Mouse (Mus musculus): ENCODE measurements at regions not wholly inside any gene's neighbourhood (a gene's known extent, or its start where the extent isn't known, plus 50 kb on each side); places are given as distances from the start of the nearest gene placed in this dataset.

DNA sequence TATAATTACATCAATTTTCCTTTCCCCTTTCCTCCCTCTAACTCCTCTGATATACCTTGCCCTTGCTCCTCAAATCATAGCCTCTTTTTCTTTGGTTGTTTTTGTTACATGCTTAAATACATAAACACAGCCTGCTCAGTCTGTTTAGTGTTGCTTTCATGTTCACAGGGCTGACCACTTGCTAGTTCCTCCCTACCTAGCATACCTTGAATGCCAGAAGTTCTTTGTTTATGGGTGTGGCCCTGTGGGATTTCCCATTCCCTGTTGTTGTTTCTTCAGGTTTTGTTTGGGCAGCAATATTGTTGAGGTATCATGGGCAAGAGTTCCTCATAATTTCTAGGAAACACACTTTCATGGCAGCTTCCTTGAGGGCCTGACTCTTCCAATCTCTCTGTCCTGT lies 807.7 kb downstream of the Diaph2 start:
- no peak for DNase-seq (ENCODE audit: low read depth, low spot score)
- Histone ChIP-seq H3K4me1 (ENCODE audit: control insufficient read depth in 1 of 2, insufficient read depth in 2 of 2, low read length in 2 of 2) (no peaks in the 10 kb centered on the region), H3K9me3 (replicated peaks; ENCODE audit: insufficient read depth, low read length) (no peaks in the 10 kb centered on the region), H3K9ac (ENCODE audit: control insufficient read depth, low read depth, low read length, poor library complexity, severe bottlenecking) (no peak overlapping the region), H3K36me3 (ENCODE audit: control insufficient read depth in 1 of 2, insufficient read depth in 2 of 2, low read length in 2 of 2) (no peaks in the 10 kb centered on the region), H3K79me2 (ENCODE audit: control insufficient read depth, insufficient read depth, low read length, poor library complexity) (no peaks in the 10 kb centered on the region), H3K27me3 (ENCODE audit: control insufficient read depth in 1 of 2, insufficient read depth in 2 of 2, low read length in 2 of 2) (no peaks in the 10 kb centered on the region), H3K27ac (ENCODE audit: control insufficient read depth, low read depth, low read length) (no peak overlapping the region), H3K4me3 (ENCODE audit: control insufficient read depth in 1 of 2, insufficient read depth in 1 of 2, low read depth in 2 of 2, low read length in 2 of 2) (no peak overlapping the region)
- TF ChIP-seq KAT2A (conservative IDR thresholded peaks at IDR 0.05; ENCODE audit: low read depth, low read length) (no peak), MAZ (IDR thresholded peaks at IDR 0.05; ENCODE audit: low read depth, low read length) (no peak), NELFE (IDR thresholded peaks at IDR 0.05; ENCODE audit: low read depth, low read length) (no peak), ZNF384 (IDR thresholded peaks at IDR 0.05; ENCODE audit: low read depth, low read length) (no peak), ELF1 (IDR thresholded peaks at IDR 0.05; ENCODE audit: low read depth, low read length) (no peak)

DNA sequence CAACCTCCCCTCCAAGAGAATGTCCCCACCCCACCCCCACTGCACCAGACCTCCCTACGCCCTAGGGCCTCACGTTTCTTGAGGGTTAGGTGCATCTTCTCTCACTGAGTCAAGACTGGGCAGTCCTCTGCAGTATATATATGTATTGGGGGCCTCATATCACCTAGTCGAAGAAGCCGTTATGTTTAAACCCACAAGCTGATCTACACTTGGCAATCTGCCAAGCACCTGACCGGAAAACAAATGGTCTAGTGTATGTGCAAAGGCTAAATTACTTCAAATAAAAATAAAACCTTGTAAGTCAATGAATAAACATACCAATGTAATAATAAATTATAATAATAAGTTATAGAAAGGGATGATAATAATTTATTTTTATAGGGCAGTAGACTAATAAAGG lies 828.2 kb downstream of the Diaph2 start:
- Histone ChIP-seq H3K9me3 (replicated peaks; ENCODE audit: insufficient read depth, low read length) (no peaks in the 10 kb centered on the region), H3K36me3 (ENCODE audit: control insufficient read depth in 1 of 2, insufficient read depth in 2 of 2, low read length in 2 of 2) (0 out of 4 replicates have a peak, but pooled peaks cover 0 to 3% of the 10 kb centered on the region in 2 experiments), H3K27ac (ENCODE audit: control insufficient read depth, low read depth, low read length) (no peak overlapping the region), H3K4me1 (ENCODE audit: control insufficient read depth in 1 of 2, insufficient read depth in 2 of 2, low read length in 2 of 2) (no peaks in the 10 kb centered on the region), H3K79me2 (ENCODE audit: control insufficient read depth, insufficient read depth, low read length, poor library complexity) (no peaks in the 10 kb centered on the region), H3K4me3 (ENCODE audit: control insufficient read depth in 1 of 2, insufficient read depth in 1 of 2, low read depth in 2 of 2, low read length in 2 of 2) (no peak overlapping the region), H3K9ac (ENCODE audit: control insufficient read depth, low read depth, low read length, poor library complexity, severe bottlenecking) (no peak overlapping the region), H3K27me3 (ENCODE audit: control insufficient read depth in 1 of 2, insufficient read depth in 2 of 2, low read length in 2 of 2) (no peaks in the 10 kb centered on the region)
- peak; percentile 53 for DNase-seq (ENCODE audit: low read depth, low spot score)
- TF ChIP-seq KAT2A (conservative IDR thresholded peaks at IDR 0.05; ENCODE audit: low read depth, low read length) (no peak), EP300 (IDR thresholded peaks at IDR 0.05; ENCODE audit: low read depth in 1 of 2, low read length in 2 of 2) (peak; percentile 49 to 60; a peak in 2 of 4 replicates), BHLHE40 (IDR thresholded peaks at IDR 0.05; ENCODE audit: borderline replicate concordance, low read depth, low read length) (peak; percentile 89), MAFK (IDR thresholded peaks at IDR 0.05; ENCODE audit: borderline replicate concordance, low read depth, low read length) (no peak), GATA1 (IDR thresholded peaks at IDR 0.05; ENCODE audit: low read depth, low read length) (peak; percentile 57), RAD21 (IDR thresholded peaks at IDR 0.05; ENCODE audit: low read depth, low read length) (no peak), HCFC1 (IDR thresholded peaks at IDR 0.05; ENCODE audit: low read depth, low read length) (no peak)

GRCm38 (mm10) chrX:130596631-130597030 lies 847.1 kb downstream of the Diaph2 start:
- Histone ChIP-seq H3K4me1 (ENCODE audit: control insufficient read depth in 1 of 2, insufficient read depth in 2 of 2, low read length in 2 of 2) (no peaks in the 10 kb centered on the region), H3K36me3 (ENCODE audit: control insufficient read depth in 1 of 2, insufficient read depth in 2 of 2, low read length in 2 of 2) (no peaks in the 10 kb centered on the region), H3K9me3 (replicated peaks; ENCODE audit: insufficient read depth, low read length) (no peaks in the 10 kb centered on the region), H3K79me2 (ENCODE audit: control insufficient read depth, insufficient read depth, low read length, poor library complexity) (no peaks in the 10 kb centered on the region), H3K27ac (ENCODE audit: control insufficient read depth, low read depth, low read length) (no peak overlapping the region), H3K4me3 (ENCODE audit: control insufficient read depth in 1 of 2, insufficient read depth in 1 of 2, low read depth in 2 of 2, low read length in 2 of 2) (no peak overlapping the region), H3K9ac (ENCODE audit: control insufficient read depth, low read depth, low read length, poor library complexity, severe bottlenecking) (no peak overlapping the region), H3K27me3 (ENCODE audit: control insufficient read depth in 1 of 2, insufficient read depth in 2 of 2, low read length in 2 of 2) (no peaks in the 10 kb centered on the region)
- TF ChIP-seq MAX (IDR thresholded peaks at IDR 0.05; ENCODE audit: low read length) (no peak), SIN3A (IDR thresholded peaks at IDR 0.05; ENCODE audit: low read length) (no peak), TCF12 (IDR thresholded peaks at IDR 0.05; ENCODE audit: low read depth, low read length) (no peak), MAZ (IDR thresholded peaks at IDR 0.05; ENCODE audit: low read depth, low read length) (no peak), ZC3H11A (IDR thresholded peaks at IDR 0.05; ENCODE audit: low read depth, low read length) (no peak), MXI1 (IDR thresholded peaks at IDR 0.05; ENCODE audit: low read depth, low read length) (no peak), CHD1 (IDR thresholded peaks at IDR 0.05; ENCODE audit: low read depth, low read length) (no peak), POLR2A (IDR thresholded peaks at IDR 0.05; ENCODE audit: control insufficient read depth in 1 of 2, insufficient read depth in 1 of 2, low read depth in 1 of 2, low read length in 2 of 2, poor library complexity in 1 of 2) (no peak), HCFC1 (IDR thresholded peaks at IDR 0.05; ENCODE audit: low read depth, low read length) (no peak), MYB (IDR thresholded peaks at IDR 0.05; ENCODE audit: low read depth, low read length) (no peak), MEF2A (IDR thresholded peaks at IDR 0.05; ENCODE audit: extremely low read depth, insufficient replicate concordance, low read depth, low read length, poor library complexity, severe bottlenecking) (no peak), POLR2AphosphoS2 (IDR thresholded peaks at IDR 0.05; ENCODE audit: low read length) (no peak), NELFE (IDR thresholded peaks at IDR 0.05; ENCODE audit: low read depth, low read length) (no peak), KAT2A (conservative IDR thresholded peaks at IDR 0.05; ENCODE audit: low read depth, low read length) (no peak), GABPA (IDR thresholded peaks at IDR 0.05; ENCODE audit: low read depth, low read length) (no peak), CTCF (IDR thresholded peaks at IDR 0.05 in 2 of 3, conservative IDR thresholded peaks at IDR 0.05 in 1 of 3; ENCODE audit: control insufficient read depth in 1 of 3, insufficient read depth in 1 of 3, low read depth in 2 of 3, low read length in 3 of 3, poor library complexity in 1 of 3, severe bottlenecking in 1 of 3) (no peak), TAL1 (IDR thresholded peaks at IDR 0.05; ENCODE audit: low read length) (no peak), USF1 (IDR thresholded peaks at IDR 0.05; ENCODE audit: low read depth, low read length) (no peak), ETS1 (IDR thresholded peaks at IDR 0.05; ENCODE audit: low read depth, low read length) (no peak)
- no peak for DNase-seq (ENCODE audit: low read depth, low spot score)

Data from MEL (cell line).